Mouse (Mus musculus): Measurements from ENCODE around the gene Tubb4a.

Gene Tubb4a

DNA sequence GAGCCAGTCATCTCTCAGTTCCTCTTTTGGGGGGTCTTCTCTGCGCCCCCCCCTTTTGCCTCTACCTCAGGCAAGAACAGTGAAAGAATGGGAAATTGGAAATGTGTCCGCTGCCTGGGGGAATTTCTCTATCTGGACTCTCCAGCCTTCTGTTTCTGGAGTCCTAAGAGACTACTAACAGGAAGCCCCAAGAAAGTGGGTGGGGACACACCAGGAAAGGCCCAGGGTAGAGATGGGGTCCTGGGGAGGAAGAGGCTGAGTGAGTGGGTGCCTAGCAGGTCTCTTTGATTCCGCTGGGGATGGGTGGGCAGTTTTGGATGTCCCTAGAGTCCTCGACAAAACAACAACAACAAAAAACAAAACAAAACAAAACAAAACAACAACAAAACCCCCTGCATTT lies 16.9 kb upstream of the Tubb4a start:
- intact Hi-C loops (cut with DNase I) = no loop called here

GRCm38 (mm10) chr17:57102276-57102675 lies 14.7 kb upstream of the Tubb4a start:
- intact Hi-C loops (cut with DNase I) = no loop called here

GRCm38 (mm10) chr17:57099629-57100325 lies 12.2 kb upstream of the Tubb4a start:
- intact Hi-C loops (cut with DNase I) = loop anchor here (5.0 kb wide), 1 partner anchor 233 kb away; no protein-coding TSS in a partner anchor

DNA sequence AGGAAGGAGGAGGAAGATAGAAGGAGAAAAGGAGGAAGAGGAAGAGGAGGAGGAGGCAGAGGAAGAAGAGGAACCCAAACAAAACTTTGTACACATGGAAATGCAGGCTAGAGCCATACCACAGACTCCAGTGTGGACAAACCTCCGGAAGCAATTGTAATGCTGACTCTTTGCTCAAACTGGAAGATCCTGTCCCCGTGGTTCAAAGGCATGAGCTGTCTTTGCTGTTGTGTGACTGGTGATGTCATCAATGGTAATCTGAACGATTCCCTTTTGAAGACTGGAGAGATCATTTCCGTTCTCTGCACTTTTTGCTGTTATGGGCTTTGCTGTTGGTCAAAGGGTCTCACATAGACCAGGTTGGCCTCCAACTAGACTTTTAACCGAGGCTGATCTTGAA lies 10.7 kb upstream of the Tubb4a start:
- intact Hi-C loops (cut with DNase I) = loop anchor here (5.0 kb wide), 1 partner anchor 234 kb away; no protein-coding TSS in a partner anchor

DNA sequence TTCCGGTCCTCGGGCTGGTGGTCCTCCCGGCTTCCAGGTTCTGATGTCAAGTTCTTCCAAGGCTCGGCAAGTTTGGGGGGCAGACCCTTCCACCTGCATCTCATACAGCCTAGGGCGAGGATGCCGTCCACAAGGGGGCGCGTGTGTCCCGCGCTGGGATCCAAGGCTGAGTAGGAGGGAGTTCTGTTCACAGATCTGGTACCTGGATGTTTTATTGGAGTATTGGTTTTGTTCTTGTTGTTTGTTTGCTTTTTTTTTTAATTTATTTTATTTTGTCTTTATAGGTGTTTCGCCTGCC lies 9.0 kb upstream of the Tubb4a start:
- intact Hi-C loops (cut with DNase I) = loop anchor here (1.0 to 5.0 kb wide), 2 partner anchors 71 to 236 kb away; no protein-coding TSS in a partner anchor

GRCm38 (mm10) chr17:57095855-57096622 lies 8.5 kb upstream of the Tubb4a start:
- intact Hi-C loops (cut with DNase I) = loop anchor here (1.0 to 5.0 kb wide), 2 partner anchors 71 to 236 kb away; no protein-coding TSS in a partner anchor

DNA sequence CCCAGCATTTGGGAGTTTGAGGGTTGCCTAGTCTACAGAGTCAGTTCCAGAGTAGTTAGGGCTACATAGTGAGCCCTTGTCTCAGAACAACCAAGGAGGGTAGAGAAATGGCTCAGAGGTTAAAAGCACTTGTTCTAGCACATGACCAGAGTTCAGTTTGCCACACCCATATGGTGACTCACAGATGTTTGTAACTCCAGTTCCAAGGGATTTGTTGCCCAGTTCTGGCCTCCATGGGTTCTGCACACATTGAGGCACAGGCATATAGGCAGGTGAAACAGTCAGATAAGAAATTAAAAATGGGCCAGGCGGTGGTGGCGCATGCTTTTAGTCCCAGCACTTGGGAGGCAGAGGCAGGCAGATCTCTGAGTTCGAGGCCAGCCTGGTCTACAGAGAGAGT lies 6.6 kb upstream of the Tubb4a start:
- intact Hi-C loops (cut with DNase I) = no loop called here

DNA sequence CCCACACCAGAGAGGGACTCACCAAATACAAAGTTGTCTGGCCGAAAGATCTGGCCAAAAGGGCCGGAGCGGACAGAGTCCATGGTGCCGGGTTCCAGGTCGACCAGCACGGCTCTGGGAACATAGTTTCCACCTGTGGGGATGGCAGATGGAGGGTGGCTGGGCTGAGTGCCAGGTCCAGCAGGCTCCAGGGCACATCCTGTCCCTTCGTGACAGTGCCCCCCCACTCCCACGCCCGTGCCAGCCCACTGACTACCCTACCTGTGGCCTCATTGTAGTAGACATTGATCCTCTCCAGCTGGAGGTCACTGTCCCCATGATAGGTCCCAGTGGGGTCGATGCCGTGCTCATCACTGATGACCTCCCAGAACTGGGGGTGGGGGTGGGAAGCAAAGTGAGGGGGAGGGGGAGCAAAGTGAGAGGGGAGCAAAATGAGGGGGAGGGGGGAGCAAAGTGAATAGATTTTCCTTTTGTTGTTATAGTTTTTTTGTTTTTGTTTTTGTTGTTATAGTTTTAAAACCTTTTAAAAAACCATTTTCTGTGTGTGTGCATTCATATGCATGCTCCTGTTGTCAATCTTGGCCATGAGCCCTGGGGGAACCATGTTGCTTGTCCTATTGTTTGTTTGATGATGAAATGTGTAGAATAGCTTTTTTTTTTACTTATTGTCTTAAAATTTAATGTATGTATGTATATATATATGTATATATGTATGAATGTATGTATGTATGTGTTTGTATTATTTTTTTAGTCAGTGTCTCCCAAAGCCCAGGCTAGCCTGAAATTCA lies 1.4 kb downstream of the Tubb4a start:
- intact Hi-C loops (cut with DNase I) = no loop called here

DNA sequence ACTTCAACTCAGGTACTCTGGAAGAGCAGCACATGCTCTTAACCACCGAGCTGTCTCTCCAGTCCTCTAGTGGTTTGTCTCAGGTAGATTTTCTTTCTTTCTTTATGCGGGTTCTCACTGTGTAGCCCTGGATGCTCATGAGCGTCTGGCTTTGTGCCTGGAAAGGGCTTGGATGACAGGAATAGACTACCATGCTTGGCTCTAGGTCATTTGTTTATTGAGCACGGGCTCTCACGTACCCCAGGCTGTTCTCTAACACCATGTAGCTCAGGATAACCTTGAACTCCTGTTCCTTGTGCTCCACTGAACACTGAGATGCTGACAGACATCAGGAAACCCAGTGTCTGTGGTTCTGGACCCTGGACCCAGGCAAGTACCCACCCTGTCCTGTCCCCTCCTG lies 5.1 kb downstream of the Tubb4a start:
- intact Hi-C loops (cut with DNase I) = no loop called here

DNA sequence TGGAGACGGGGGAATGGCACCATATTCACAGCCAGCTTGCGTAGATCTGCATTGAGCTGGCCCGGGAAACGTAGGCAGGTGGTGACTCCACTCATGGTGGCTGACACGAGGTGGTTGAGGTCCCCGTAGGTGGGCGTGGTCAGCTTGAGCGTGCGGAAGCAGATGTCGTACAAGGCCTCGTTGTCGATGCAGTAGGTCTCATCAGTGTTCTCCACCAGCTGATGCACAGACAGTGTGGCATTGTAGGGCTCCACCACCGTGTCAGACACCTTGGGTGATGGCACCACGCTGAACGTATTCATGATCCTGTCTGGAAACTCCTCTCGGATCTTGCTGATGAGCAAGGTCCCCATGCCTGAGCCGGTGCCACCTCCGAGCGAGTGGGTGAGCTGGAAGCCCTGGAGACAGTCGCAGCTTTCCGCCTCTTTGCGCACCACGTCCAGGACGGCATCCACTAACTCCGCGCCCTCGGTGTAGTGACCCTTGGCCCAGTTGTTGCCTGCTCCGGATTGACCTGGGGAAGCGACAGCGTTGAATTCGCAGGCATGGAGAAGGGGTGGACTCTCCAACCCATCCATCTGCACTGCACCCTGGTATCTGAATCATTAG lies 6.2 kb downstream of the Tubb4a start:
- intact Hi-C loops (cut with DNase I) = no loop called here

- intact Hi-C loops (cut with DNase I) = no loop called here
These were observed 7.7 kb downstream of the Tubb4a start for GRCm38 (mm10) chr17:57079919-57080318.

- intact Hi-C loops (cut with DNase I) = no loop called here
These were observed 9.2 kb downstream of the Tubb4a start, which contains the start of gene Dennd1c for GRCm38 (mm10) chr17:57078336-57078735. Dennd1c (minus strand) TSS chr17:57078514.

DNA sequence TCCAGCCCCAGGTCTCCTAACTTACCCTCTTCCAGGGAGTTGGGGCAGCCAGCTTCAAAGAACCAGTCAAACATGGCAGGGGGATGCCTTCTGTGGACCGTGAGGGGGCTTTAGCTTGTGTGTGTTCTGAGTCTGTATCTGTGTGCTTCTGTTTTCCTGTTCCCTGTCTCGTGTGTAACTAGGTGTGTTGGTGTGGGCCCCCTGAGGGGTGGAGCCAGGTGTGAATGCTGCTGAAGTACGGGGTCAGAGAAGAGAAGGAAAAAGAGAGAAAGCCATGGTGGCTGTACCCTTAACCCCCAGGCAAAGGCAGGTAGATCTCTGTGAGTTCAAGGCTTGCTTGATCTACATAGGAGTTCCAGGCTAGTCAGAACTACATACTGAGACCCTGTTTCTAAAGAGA lies 10.7 kb downstream of the Tubb4a start:
- intact Hi-C loops (cut with DNase I) = no loop called here

DNA sequence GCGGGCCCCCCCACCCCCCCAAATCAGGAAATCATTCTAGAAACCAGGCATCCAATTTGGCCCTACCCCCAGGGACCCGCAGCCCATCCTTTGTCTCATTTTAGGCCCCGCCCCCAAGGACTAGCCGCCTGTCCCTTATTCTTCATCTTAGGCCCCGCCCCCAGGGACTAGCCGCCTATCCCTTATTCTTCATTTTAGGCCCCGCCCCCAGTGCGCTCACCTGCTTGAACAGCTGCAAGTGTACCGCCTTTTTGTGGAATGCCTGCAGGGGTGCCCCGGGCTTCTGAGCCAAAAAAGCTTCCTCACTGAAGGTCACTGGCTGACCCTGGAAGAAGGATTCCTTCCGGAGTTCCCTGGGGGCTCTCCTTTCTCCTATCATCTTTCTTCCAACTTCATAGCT lies 16.9 kb downstream of the Tubb4a start:
- intact Hi-C loops (cut with DNase I) = no loop called here

DNA sequence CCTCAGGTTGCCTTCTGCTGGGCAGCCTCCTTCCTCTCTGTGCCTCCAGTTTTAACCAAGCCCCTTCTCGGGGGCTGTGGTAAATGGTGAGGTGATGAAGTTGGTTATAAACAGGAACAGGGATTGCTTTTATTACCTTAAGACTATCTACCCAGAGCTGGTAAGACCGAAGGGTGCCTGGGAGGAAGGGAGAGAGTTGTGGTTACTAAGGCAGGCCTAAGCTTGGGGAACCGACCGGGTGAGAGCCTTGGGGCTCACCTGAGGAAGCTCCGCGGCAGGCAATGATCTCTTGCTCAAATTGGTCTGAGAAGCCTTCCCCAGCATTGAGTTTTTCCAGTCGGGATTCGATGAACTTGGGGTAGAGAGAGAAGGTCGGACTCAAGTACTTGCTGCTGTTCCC lies 17.3 kb downstream of the Tubb4a start:
- intact Hi-C loops (cut with DNase I) = no loop called here

DNA sequence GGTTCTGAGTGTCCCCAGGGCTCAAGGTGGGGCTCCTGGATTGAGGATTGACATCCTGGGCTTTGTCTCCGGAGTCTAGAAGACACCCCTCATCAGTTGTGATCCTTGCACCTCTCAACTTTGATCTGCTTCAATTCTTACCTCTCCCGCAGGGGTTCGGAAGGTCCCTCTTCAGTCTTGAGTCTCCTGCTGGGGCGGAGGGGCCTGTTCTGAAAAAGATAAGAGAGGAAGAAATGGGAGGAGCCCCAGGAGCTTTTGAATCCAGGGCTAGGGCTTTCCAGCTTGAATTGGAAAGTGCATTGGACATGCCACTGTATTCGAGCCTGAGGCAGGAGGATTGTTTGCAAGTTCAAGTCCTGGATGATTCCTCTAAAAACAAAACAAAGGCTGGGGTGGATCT lies 20.7 kb downstream of the Tubb4a start:
- intact Hi-C loops (cut with DNase I) = no loop called here

DNA sequence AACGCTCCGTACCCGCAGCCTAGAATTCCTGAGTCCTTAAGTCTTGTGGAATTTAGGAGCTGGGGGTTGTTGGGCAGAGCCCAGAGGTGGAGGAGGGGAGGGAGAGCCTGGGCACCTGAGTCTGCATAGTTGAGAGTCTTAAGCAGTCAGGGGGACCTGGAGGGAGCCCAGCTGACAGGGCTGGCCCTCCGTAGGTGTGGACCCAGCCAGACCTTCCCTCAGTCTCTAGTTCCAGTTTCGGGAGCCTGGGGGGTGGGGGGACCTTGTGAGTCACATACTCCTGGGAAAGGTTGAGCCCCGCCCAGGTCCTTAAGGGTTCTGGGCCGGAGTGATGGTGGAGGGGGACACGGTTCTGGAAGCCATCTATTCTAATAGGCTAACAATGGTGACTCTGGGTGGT lies 24.6 kb downstream of the Tubb4a start:
- intact Hi-C loops (cut with DNase I) = no loop called here

DNA sequence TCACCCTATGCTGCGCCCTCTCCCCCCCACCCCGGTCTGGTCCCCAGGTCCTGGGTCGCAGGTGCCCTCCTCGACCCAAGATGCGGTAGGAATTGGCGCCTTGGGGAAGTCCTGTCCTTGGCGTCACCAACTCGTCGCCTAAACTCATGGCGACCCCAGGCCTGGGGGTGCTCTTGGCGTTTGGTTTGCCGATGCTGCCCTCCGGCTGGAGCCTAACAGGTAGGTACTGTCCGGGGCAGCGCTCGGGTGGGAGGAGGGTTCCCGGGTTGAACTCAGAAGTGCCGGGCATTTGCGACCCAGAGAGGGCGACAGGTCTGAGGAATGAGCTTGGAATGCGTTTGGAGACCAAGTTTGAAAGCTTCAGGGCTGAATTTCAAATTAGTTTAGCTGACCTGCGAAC lies 25.0 kb downstream of the Tubb4a start:
- intact Hi-C loops (cut with DNase I) = no loop called here

- intact Hi-C loops (cut with DNase I) = no loop called here
These were observed 25.5 kb downstream of the Tubb4a start for GRCm38 (mm10) chr17:57062011-57062521.

- intact Hi-C loops (cut with DNase I) = no loop called here
These were observed 26.5 kb downstream of the Tubb4a start for GRCm38 (mm10) chr17:57061069-57061468.

DNA sequence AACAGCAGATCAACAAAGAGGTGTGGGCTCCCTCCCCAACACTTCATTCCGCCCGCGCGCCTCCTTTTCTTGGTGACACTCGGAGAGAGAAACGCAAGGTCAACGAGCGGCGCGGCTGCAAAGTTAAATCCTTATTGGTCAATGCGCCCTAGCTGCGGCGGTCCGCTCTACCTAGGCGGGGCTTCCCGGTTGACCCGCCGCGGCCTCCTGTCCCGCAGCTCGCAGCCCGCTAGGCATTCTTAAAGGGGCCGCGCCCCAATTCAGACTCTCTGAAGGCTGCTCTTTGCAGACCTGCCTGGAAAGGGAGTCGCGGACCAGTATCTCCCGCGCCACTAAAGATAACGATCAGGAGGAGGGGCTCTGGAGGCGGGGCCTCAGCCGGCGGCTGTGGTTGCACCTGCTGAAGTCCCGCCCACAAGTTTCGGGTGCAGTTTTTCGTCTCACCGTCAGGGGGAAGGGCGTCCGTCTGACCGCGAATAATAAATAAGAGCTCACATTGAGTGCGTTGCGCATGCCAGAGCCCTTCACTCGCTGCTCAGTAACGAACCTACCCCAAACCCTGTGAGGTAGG lies 27.3 kb downstream of the Tubb4a start:
- intact Hi-C loops (cut with DNase I) = no loop called here
